Mouse (Mus musculus): ENCODE data around the gene Stx18.

- TF ChIP-seq POLR2A (IDR thresholded peaks at IDR 0.05; ENCODE audit: extremely low read depth, insufficient read depth, low read length) (no peak), CTCF (IDR thresholded peaks at IDR 0.05; ENCODE audit: extremely low read depth, insufficient read depth, low read length) (no peak)
These were observed 98.6 kb downstream of the Stx18 start for GRCm38 (mm10) chr5:38137163-38137562.

Data from cortical plate, adult 2 months (tissue).